Mouse (Mus musculus) embryonic facial prominence, embryonic 12.5 days (tissue): Measurements from ENCODE around the gene Vmp1. TPM values are rescaled to one million over a fixed set of nuclear protein-coding genes. Genes with fewer than 3 reads are reported as not detected.

ENCODE experiments used
- ATAC-seq: fragments of 200-750 bp; cut with Nextera tagmentation; 2 replicates; pipeline ENCODE4 v1.8.0; 2017; ENCODE audit not compliant: insufficient number of reproducible peaks, insufficient read depth, low FRiP score, low TSS enrichment
- H3K27ac ChIP-seq: fragments of 300-500 bp; sonication (generic); 2 replicates; pipeline ENCODE4 v1.5.1; 2016; ENCODE audit warnings: mild to moderate bottlenecking
- H3K27me3 ChIP-seq: fragments of 300-500 bp; sonication (generic); 2 replicates; pipeline ENCODE4 v1.6.1; 2016; ENCODE audit warnings: mild to moderate bottlenecking, moderate library complexity
- H3K36me3 ChIP-seq: fragments of 300-500 bp; sonication (generic); 2 replicates; pipeline ENCODE4 v1.6.1; 2016; ENCODE audit warnings: mild to moderate bottlenecking
- H3K4me1 ChIP-seq: fragments of 300-500 bp; sonication (generic); 2 replicates; pipeline ENCODE4 v1.6.1; 2016
- H3K4me2 ChIP-seq: fragments of 300-500 bp; sonication (generic); replicated peaks from 2 replicates; pipeline ENCODE4 v1.6.1; 2016; ENCODE audit warnings: mild to moderate bottlenecking, moderate library complexity
- H3K4me3 ChIP-seq: fragments of 300-500 bp; sonication (generic); 2 replicates; pipeline ENCODE4 v1.5.1; 2016; ENCODE audit warnings: mild to moderate bottlenecking
- H3K9ac ChIP-seq: fragments of 300-500 bp; sonication (generic); 2 replicates; pipeline ENCODE4 v1.6.1; 2016; ENCODE audit warnings: mild to moderate bottlenecking, moderate library complexity
- H3K9me3 ChIP-seq: fragments of 300-500 bp; sonication (generic); 2 replicates; pipeline ENCODE4 v1.6.1; 2016; ENCODE audit warnings: mild to moderate bottlenecking, moderate library complexity
- WGBS: fragments of 180-500 bp; shearing (Covaris S2); methylation state at CpG from one replicate; pipeline ENCODE4 v1.1.7; 2016; 5-methylcytosine and 5-hydroxymethylcytosine counted together
- polyA plus RNA-seq: library from polyadenylated mRNA; unstranded; fragments of >200 nt; fragmentation: Nextera tagmentation; extraction: Ambion mirVana; gene quantifications from 2 replicates; pipeline ENCODE4 v1.2.1, GENCODE M21; 2016

Vmp1 gene
- polyA plus RNA-seq, 1 experiment from 2014 or later: 84.7 TPM

GRCm38 (mm10) chr11:86691956-86692355 is 8.3 kb upstream of the Vmp1 start:
- Histone ChIP-seq H3K9ac (no peak overlapping the region), H3K4me3 (no peak overlapping the region), H3K4me2 (no peak overlapping the region), H3K36me3 (peaks cover 69% of the 10 kb centered on the region), H3K4me1 (no peaks in the 10 kb centered on the region), H3K27ac (no peak overlapping the region), H3K9me3 (no peaks in the 10 kb centered on the region), H3K27me3 (no peaks in the 10 kb centered on the region)
- 92% methylated on average over 2 of the region's 2 CpGs for WGBS
- no peak for ATAC-seq

- WGBS: 92% methylated on average over 3 of the region's 3 CpGs
- no peak overlapping the region for H3K4me3 ChIP-seq
- no peak overlapping the region for H3K27ac ChIP-seq
- no peaks in the 10 kb centered on the region for H3K4me1 ChIP-seq
- no peak overlapping the region for H3K9ac ChIP-seq
- H3K9me3 ChIP-seq: no peaks in the 10 kb centered on the region
- peaks cover 66% of the 10 kb centered on the region for H3K36me3 ChIP-seq
- no peak for ATAC-seq
- H3K4me2 ChIP-seq: no peak overlapping the region
- no peaks in the 10 kb centered on the region for H3K27me3 ChIP-seq
Observed at GRCm38 (mm10) chr11:86691482-86691881, 7.8 kb upstream of the Vmp1 start.

GRCm38 (mm10) chr11:86690383-86690782 is 6.7 kb upstream of the Vmp1 start:
- no peak overlapping the region for H3K4me3 ChIP-seq
- H3K36me3 ChIP-seq: peaks cover 66% of the 10 kb centered on the region
- H3K4me1 ChIP-seq: peaks cover 7% of the 10 kb centered on the region
- no peak overlapping the region for H3K27ac ChIP-seq
- WGBS: 87% methylated on average over 3 of the region's 3 CpGs
- H3K9ac ChIP-seq: no peak overlapping the region
- H3K4me2 ChIP-seq: no peak overlapping the region
- no peaks in the 10 kb centered on the region for H3K27me3 ChIP-seq
- ATAC-seq: no peak
- H3K9me3 ChIP-seq: no peaks in the 10 kb centered on the region

GRCm38 (mm10) chr11:86685366-86685765 is 1.7 kb upstream of the Vmp1 start:
- H3K36me3 ChIP-seq: peaks cover 26% of the 10 kb centered on the region
- WGBS: 90% methylated on average over 1 of the region's 1 CpGs
- peaks cover 23% of the 10 kb centered on the region for H3K4me1 ChIP-seq
- peak overlapping the region; percentile 88 for H3K4me2 ChIP-seq
- H3K9ac ChIP-seq: peak overlapping the region; percentile 80
- no peaks in the 10 kb centered on the region for H3K9me3 ChIP-seq
- no peak for ATAC-seq
- no peaks in the 10 kb centered on the region for H3K27me3 ChIP-seq
- H3K27ac ChIP-seq: no peak overlapping the region
- H3K4me3 ChIP-seq: peak overlapping the region; percentile 72

- WGBS: 6% methylated on average over 20 of the region's 20 CpGs
Observed at GRCm38 (mm10) chr11:86684126-86685012, 733 bp upstream of the Vmp1 start.

GRCm38 (mm10) chr11:86682861-86683260 is 775 bp downstream of the Vmp1 start:
- Histone ChIP-seq H3K9me3 (no peaks in the 10 kb centered on the region), H3K4me1 (peaks cover 23% of the 10 kb centered on the region), H3K4me2 (peak overlapping the region; percentile 88), H3K9ac (peak overlapping the region; percentile 80), H3K36me3 (peaks cover 12% of the 10 kb centered on the region), H3K4me3 (peak overlapping the region; percentile 72), H3K27me3 (no peaks in the 10 kb centered on the region), H3K27ac (no peak overlapping the region)
- ATAC-seq: no peak
- 41% methylated on average over 7 of the region's 7 CpGs for WGBS

More at GRCm38 (mm10) chr11:86684126-86685012, 733 bp upstream of the Vmp1 start:
- H3K27me3 ChIP-seq: no peaks in the 10 kb centered on the region
- H3K27ac ChIP-seq: peak overlapping the region; percentile 91
- peak; percentile 66; the same call in 1 of the 2 replicates for ATAC-seq
- H3K9ac ChIP-seq: peak overlapping the region; percentile 80
- H3K4me1 ChIP-seq: peaks cover 23% of the 10 kb centered on the region
- peak overlapping the region; percentile 72 for H3K4me3 ChIP-seq
- peak overlapping the region; percentile 88 for H3K4me2 ChIP-seq
- H3K9me3 ChIP-seq: no peaks in the 10 kb centered on the region
- H3K36me3 ChIP-seq: peaks cover 22% of the 10 kb centered on the region

- H3K4me1 ChIP-seq: peaks cover 23% of the 10 kb centered on the region
- no peak overlapping the region for H3K4me3 ChIP-seq
- no peaks in the 10 kb centered on the region for H3K9me3 ChIP-seq
- no peaks in the 10 kb centered on the region for H3K27me3 ChIP-seq
- no peak overlapping the region for H3K9ac ChIP-seq
- H3K36me3 ChIP-seq: 0 out of 2 replicates have a peak, but pooled peaks cover 7% of the 10 kb centered on the region
- WGBS: 86% methylated on average over 3 of the region's 3 CpGs
- no peak overlapping the region for H3K4me2 ChIP-seq
- no peak overlapping the region for H3K27ac ChIP-seq
- no peak for ATAC-seq
Observed at GRCm38 (mm10) chr11:86681423-86681822, 2.2 kb downstream of the Vmp1 start.

GRCm38 (mm10) chr11:86680729-86681128 is 2.9 kb downstream of the Vmp1 start:
- Histone ChIP-seq H3K4me2 (no peak overlapping the region), H3K27me3 (no peaks in the 10 kb centered on the region), H3K4me1 (peaks cover 20% of the 10 kb centered on the region), H3K27ac (no peak overlapping the region), H3K9ac (no peak overlapping the region), H3K36me3 (0 out of 2 replicates have a peak, but pooled peaks cover 5% of the 10 kb centered on the region), H3K4me3 (no peak overlapping the region), H3K9me3 (no peaks in the 10 kb centered on the region)
- no peak for ATAC-seq
- whole genome bisulfite sequencing: 91% methylated on average over 3 of the region's 3 CpGs

GRCm38 (mm10) chr11:86678957-86679356 is 4.7 kb downstream of the Vmp1 start:
- 0 out of 2 replicates have a peak, but pooled peaks cover 4% of the 10 kb centered on the region for H3K36me3 ChIP-seq
- H3K27me3 ChIP-seq: no peaks in the 10 kb centered on the region
- H3K27ac ChIP-seq: no peak overlapping the region
- peaks cover 8% of the 10 kb centered on the region for H3K4me1 ChIP-seq
- no peaks in the 10 kb centered on the region for H3K9me3 ChIP-seq
- H3K9ac ChIP-seq: no peak overlapping the region
- H3K4me3 ChIP-seq: no peak overlapping the region
- H3K4me2 ChIP-seq: no peak overlapping the region
- 72% methylated on average over 5 of the region's 5 CpGs for WGBS
- ATAC-seq: no peak

GRCm38 (mm10) chr11:86675520-86675919 is 8.1 kb downstream of the Vmp1 start:
- H3K4me2 ChIP-seq: no peak overlapping the region
- WGBS: 83% methylated on average over 4 of the region's 4 CpGs
- H3K4me1 ChIP-seq: no peaks in the 10 kb centered on the region
- no peak overlapping the region for H3K4me3 ChIP-seq
- H3K36me3 ChIP-seq: 0 out of 2 replicates have a peak, but pooled peaks cover 4% of the 10 kb centered on the region
- no peaks in the 10 kb centered on the region for H3K27me3 ChIP-seq
- H3K9ac ChIP-seq: no peak overlapping the region
- no peaks in the 10 kb centered on the region for H3K9me3 ChIP-seq
- no peak for ATAC-seq
- H3K27ac ChIP-seq: no peak overlapping the region

- no peaks in the 10 kb centered on the region for H3K9me3 ChIP-seq
- no peak overlapping the region for H3K27ac ChIP-seq
- no peak overlapping the region for H3K4me3 ChIP-seq
- H3K27me3 ChIP-seq: no peaks in the 10 kb centered on the region
- WGBS: 79% methylated on average over 3 of the region's 3 CpGs
- 0 out of 2 replicates have a peak, but pooled peaks cover 4% of the 10 kb centered on the region for H3K36me3 ChIP-seq
- no peaks in the 10 kb centered on the region for H3K4me1 ChIP-seq
- H3K4me2 ChIP-seq: no peak overlapping the region
- ATAC-seq: no peak
- no peak overlapping the region for H3K9ac ChIP-seq
Observed at GRCm38 (mm10) chr11:86672772-86673171, 10.9 kb downstream of the Vmp1 start.

- Histone ChIP-seq H3K9ac (no peak overlapping the region), H3K4me3 (no peak overlapping the region), H3K27ac (no peak overlapping the region), H3K27me3 (no peaks in the 10 kb centered on the region), H3K9me3 (no peaks in the 10 kb centered on the region), H3K4me2 (no peak overlapping the region), H3K36me3 (no peaks in the 10 kb centered on the region), H3K4me1 (no peaks in the 10 kb centered on the region)
- WGBS: 81% methylated on average over 3 of the region's 3 CpGs
- ATAC-seq: no peak
Observed at GRCm38 (mm10) chr11:86671041-86671675, 12.5 kb downstream of the Vmp1 start.
